Mouse (Mus musculus) gastrocnemius, postnatal 14 days (tissue): Measurements from ENCODE around the gene Sh3rf1. TPM values are rescaled to one million over a fixed set of nuclear protein-coding genes. Genes with fewer than 3 reads are reported as not detected.

ENCODE experiments used
- DNase-seq: peaks from one replicate; pipeline ENCODE4 v3.0.0; 2021; ENCODE audit warnings: mixed read lengths
- intact Hi-C: fragments of 180-260 bp; cut with DNase I; formaldehyde crosslinking; loops from one replicate; pipeline ENCODE4 v1.15.1; 2025; ENCODE audit warnings: low total_unique reads
- total RNA-seq, 2 experiments: library from RNA; stranded (reverse); gene quantifications; 2 replicates each; pipeline ENCODE4 v1.2.3; 2021

Sh3rf1 gene
- total RNA-seq, 2 experiments from 2014 or later, result 2.8 to 3.4 TPM

DNA sequence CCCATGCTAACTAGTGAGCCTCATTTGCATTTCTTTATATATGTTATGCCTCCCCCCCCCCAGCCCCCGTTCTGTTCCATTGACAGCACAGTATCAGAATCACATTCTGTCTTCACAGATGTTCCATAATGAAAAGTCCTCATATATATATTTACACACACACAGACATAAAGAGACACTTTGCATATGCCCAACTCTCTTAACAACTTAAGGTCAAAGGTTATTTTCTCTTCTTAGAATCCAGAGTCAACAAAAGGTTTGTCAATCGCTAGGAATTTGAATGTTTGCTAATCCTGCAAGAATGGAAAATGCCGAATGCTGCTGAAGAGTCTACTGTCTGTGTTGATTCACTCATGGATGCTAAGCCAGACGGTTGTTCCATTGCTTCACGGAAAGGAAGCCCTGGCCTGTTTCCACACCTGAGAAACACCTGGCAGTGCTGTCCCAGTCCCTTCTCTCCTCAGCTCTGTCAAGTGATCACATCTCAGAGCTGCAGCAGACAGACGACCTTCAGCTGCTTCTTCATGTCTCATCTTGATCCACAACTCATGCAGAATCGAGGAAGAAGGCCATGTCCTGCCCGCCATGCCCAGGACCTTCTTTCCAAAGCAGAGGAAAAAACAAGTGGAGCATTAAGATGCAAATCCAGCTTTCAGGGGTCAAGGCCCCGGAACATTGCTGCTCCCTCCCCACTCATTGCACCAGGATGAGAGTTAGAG, 213.1 kb downstream of the Sh3rf1 start:
- DNase-seq, result no peak
- intact Hi-C loops, result no loop called here

DNA sequence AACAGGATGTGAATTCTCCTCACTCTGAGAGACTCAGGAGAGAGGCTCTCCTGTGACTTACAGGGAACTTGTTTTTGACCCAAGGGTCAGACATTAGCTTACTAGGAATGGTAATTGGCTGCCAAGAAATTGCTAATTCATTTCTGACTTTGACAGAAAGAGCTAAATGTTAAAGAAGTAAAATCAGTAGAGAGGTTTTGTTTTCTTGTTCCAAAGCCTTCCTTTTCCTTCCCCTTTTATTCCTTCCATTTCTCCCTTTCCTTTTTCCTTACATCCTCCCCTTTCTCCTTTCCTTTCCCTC, 213.6 kb downstream of the Sh3rf1 start:
- no peak for DNase-seq
- intact Hi-C loops, result no loop called here

DNA sequence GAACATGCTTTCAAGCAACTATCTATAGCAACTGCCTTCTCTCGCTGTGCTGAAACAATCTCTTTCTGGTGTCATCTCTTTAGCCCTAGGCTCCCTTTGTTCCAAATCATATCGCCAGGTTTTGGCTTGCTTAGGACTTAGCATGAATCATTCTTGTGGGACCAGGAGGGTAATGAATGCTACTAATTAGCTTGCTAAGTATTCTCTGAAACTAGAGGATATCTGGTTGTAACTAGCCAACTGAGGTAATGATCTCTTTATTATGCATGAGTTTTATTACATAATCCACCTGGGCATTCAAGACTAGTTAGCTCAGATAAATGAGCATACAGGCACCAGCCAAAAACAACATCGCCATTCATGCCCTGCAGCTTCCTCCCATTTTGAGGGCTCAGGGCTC, 219.3 kb downstream of the Sh3rf1 start:
- intact Hi-C loops, result no loop called here

DNA sequence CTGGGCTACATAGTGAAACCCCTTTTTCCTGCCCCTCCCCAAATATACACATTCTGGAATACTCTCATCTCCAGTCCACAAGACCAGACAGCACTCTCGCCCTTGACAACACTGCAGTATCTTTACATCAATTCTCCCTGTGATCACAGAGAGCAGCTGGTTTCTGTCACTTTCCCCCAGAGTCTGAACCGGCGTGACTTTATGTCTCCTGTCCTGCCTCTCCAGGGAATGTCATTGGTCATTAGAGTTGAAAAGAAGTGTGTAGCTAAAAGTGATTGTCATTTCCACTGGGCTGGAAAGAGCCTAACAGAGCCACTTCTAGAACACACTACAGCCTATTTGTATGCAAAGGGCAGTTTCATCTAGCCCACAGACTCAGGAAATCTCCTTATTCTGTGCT, 220.7 kb downstream of the Sh3rf1 start:
- intact Hi-C loops, result no loop called here
- DNase-seq, result no peak

More for the DNA sequence above, 219.3 kb downstream of the Sh3rf1 start:
- no peak for DNase-seq

Other genes starting within 250 kb of the Sh3rf1 start
- 10 to 100 TPM; 18.0 to 18.9 TPM for gene Clcn3, start 240.6 kb upstream of the Sh3rf1 start, total RNA-seq
- gene Nek1, start 230.7 kb upstream of the Sh3rf1 start, total RNA-seq, result 1 to 10 TPM; 4.0 to 5.8 TPM